Mouse (Mus musculus) heart, embryonic 16.5 days (tissue): Measurements from ENCODE around the gene Tpo. TPM values are rescaled to one million over a fixed set of nuclear protein-coding genes. Genes with fewer than 3 reads are reported as not detected.

Experiments
- ATAC-seq: fragments of 200-750 bp; cut with Nextera tagmentation; replicated peaks from 2 replicates; pipeline ENCODE4 v1.8.0; 2017; ENCODE audit warnings: moderate number of reproducible peaks; ENCODE audit not compliant: insufficient read depth, low FRiP score; ENCODE audit errors: extremely low read depth
- H3K27ac ChIP-seq: fragments of 300-500 bp; sonication (generic); 2 replicates; pipeline ENCODE4 v1.5.1; 2014; ENCODE audit warnings: mild to moderate bottlenecking, low read length, control low read depth, moderate library complexity
- H3K27me3 ChIP-seq: fragments of 300-500 bp; sonication (generic); 2 replicates; pipeline ENCODE4 v1.6.1; 2014; ENCODE audit warnings: low read length, mixed read lengths; ENCODE audit not compliant: control insufficient read depth, insufficient read depth
- H3K36me3 ChIP-seq: fragments of 300-500 bp; sonication (generic); 2 replicates; pipeline ENCODE4 v1.6.1; 2014; ENCODE audit not compliant: control insufficient read depth, insufficient read depth
- H3K4me1 ChIP-seq: fragments of 300-500 bp; sonication (generic); 2 replicates; pipeline ENCODE4 v1.6.1; 2014; ENCODE audit warnings: low read length, mixed read lengths; ENCODE audit not compliant: control insufficient read depth, insufficient read depth
- H3K4me2 ChIP-seq: fragments of 300-500 bp; sonication (generic); 2 replicates; pipeline ENCODE4 v1.6.1; 2014; ENCODE audit warnings: low read depth, mild to moderate bottlenecking, control low read depth, low read length
- H3K4me3 ChIP-seq: fragments of 300-500 bp; sonication (generic); 2 replicates; pipeline ENCODE4 v1.5.1; 2014; ENCODE audit warnings: mild to moderate bottlenecking, control low read depth, low read length
- H3K9ac ChIP-seq: fragments of 300-500 bp; sonication (generic); 2 replicates; pipeline ENCODE4 v1.6.1; 2014; ENCODE audit warnings: low read length, control low read depth
- H3K9me3 ChIP-seq: fragments of 300-500 bp; sonication (generic); replicated peaks from 2 replicates; pipeline ENCODE4 v1.6.1; 2016; ENCODE audit warnings: low read length; ENCODE audit not compliant: control insufficient read depth
- WGBS: fragments of 180-500 bp; shearing (Covaris S2); extraction: QIAGEN DNeasy Blood & Tissue Kit; methylation state at CpG from one replicate; pipeline ENCODE4 v1.1.7; 2014; 5-methylcytosine and 5-hydroxymethylcytosine counted together
- polyA plus RNA-seq: library from polyadenylated mRNA; unstranded; fragments of >200 nt; fragmentation: Nextera tagmentation; extraction: Ambion mirVana; gene quantifications from 2 replicates; pipeline ENCODE4 v1.2.1, GENCODE M21; 2015

The Tpo gene
- polyA plus RNA-seq, 1 experiment from 2014 or later: not detected

DNA sequence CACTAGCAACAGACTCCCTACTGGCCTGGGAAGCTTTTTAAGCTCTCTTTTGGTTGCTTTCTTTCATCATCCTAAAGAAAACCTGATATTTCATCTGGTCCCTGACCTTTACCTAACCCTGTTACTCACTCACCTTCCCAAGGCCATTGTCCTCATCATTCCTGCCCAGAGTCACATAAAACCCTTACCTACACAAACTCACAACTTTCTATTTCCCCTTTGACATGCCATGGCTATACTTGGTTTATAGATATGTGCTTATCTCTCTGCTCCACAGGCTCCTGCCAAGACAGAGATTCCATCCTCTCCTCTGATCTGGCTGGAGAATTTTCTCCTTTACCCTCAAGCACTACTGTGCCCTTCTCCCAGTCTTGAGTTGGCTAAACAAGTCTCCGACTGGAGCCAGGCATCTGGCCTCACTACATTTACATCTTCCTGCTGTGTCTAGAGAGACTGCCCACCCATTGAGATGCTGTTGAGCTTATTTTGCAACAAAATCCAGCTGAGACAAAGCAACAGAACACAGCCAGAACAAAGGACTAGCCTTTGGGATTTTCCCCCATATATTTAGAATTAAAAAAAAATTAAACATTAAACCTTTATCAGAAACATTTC lies 70.8 kb downstream of the Tpo start:
- Histone ChIP-seq H3K9me3 (no peaks in the 10 kb centered on the region), H3K27ac (no peak overlapping the region), H3K4me1 (peaks cover 4% of the 10 kb centered on the region; the same call in 1 of the 2 replicates), H3K4me2 (no peak overlapping the region), H3K27me3 (peaks cover 7% of the 10 kb centered on the region), H3K9ac (no peak overlapping the region), H3K36me3 (no peaks in the 10 kb centered on the region), H3K4me3 (no peak overlapping the region)
- WGBS: 11% methylated on average over 1 of the region's 1 CpGs
- no peak for ATAC-seq

DNA sequence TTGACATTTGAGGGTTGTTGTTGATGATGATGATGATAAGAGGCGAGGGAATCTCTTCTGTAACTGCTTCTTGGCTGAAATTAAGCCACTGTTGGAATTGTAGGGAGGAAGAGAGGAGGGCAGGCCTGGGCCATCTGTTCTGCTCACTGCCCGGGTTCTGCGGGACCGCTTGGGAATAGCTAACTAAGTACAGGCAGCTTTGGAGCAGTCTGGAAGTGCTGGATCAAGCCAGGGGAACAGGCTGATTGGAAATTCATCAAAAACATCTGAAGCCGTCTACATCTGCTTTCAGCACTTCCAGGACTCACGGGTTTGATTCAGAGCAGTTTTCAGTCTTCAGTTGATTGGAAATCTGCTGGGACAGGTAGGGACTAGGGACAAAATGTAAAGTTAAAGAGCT lies 74.4 kb downstream of the Tpo start:
- Histone ChIP-seq H3K9me3 (no peaks in the 10 kb centered on the region), H3K4me1 (peaks cover 4% of the 10 kb centered on the region; the same call in 1 of the 2 replicates), H3K9ac (no peak overlapping the region), H3K27me3 (peaks cover 7% of the 10 kb centered on the region), H3K27ac (no peak overlapping the region), H3K4me2 (no peak overlapping the region), H3K36me3 (no peaks in the 10 kb centered on the region), H3K4me3 (no peak overlapping the region)
- ATAC-seq: no peak
- 46% methylated on average over 6 of the region's 6 CpGs for WGBS

DNA sequence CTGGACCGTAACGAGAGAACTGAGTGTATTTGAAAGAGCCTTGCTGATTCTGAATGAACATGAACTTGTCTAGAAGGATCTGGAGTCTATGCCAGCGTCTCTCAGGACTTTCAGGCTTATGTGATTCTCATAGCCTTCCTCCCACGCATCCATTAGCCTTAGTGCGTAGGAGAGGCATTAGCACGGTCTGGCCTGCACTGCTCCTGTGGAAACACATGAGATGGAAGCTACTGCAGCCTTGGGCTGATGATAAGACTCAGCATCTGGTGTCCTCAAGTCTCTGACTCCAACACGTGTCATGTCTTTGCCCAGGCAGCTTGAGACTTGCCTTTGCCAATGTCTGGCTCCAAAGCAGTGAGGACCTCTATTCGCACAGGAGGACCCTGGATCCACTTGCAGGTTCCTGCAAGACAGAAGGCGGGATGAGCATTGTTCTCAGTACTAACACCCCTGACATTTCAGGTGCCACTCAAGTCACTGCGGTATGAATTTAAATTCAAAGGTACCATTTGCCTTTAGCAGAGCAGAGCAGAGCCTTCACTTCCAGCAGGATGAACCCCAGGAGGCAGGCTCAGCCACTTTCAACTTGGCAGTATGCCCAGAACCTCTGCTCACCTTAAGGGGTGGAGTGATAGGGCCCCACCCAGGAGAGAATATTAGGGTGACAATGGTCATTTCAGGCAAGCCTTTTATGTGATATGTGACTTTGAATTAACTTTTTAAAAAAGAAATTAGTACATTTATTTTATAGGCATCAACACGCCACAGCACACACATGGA lies 77.5 kb downstream of the Tpo start:
- no peak overlapping the region for H3K4me3 ChIP-seq
- 73% methylated on average over 11 of the region's 11 CpGs for WGBS
- H3K27ac ChIP-seq: no peak overlapping the region
- ATAC-seq: no peak
- H3K9ac ChIP-seq: no peak overlapping the region
- no peak overlapping the region for H3K4me2 ChIP-seq
- peaks cover 5% of the 10 kb centered on the region; the same call in 1 of the 2 replicates for H3K27me3 ChIP-seq
- H3K4me1 ChIP-seq: no peaks in the 10 kb centered on the region
- no peaks in the 10 kb centered on the region for H3K36me3 ChIP-seq
- no peaks in the 10 kb centered on the region for H3K9me3 ChIP-seq

DNA sequence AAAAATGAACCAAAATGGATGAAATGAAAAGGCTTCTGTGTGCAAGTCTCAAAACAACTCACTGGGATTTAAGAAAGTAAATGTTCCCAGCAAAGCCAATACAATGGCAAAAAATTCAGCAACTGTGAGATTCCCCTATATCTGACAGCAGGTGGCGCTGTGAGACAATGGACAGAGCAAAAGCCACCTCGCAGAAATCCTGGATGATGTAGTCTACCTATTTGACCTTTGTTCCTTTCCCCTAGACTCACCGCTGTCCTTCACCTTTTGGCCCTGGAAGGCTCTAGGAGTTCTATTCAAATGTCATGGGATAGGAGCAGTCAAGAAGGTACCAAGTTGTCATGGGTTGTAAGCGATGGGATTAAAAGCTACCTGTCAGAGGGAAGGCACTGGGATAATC lies 82.2 kb downstream of the Tpo start:
- no peak overlapping the region for H3K4me3 ChIP-seq
- H3K4me1 ChIP-seq: no peaks in the 10 kb centered on the region
- H3K9me3 ChIP-seq: no peaks in the 10 kb centered on the region
- H3K27ac ChIP-seq: no peak overlapping the region
- H3K27me3 ChIP-seq: 0 out of 2 replicates have a peak, but pooled peaks cover 7% of the 10 kb centered on the region
- WGBS: 17% methylated on average over 4 of the region's 4 CpGs
- no peak for ATAC-seq
- H3K4me2 ChIP-seq: no peak overlapping the region
- no peak overlapping the region for H3K9ac ChIP-seq
- H3K36me3 ChIP-seq: no peaks in the 10 kb centered on the region

DNA sequence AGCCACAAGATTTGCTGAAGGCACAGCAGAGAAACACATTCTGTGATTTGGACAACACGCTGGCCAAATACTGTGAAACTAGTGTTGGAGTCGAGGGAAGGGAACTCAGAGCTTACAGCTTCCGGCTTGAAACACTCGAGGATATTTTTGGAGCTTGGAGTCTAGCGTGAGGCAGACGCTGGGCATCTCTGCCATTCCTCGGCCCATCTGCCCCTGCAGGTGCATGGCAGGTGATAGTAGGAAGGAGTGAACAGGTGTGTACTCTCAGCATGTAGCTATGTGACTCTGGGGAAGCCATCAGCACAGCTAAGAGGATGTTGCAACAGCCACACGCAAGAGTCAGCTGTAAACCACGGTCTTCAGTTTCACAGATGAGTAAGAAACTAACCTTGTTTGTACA lies 82.6 kb downstream of the Tpo start:
- no peaks in the 10 kb centered on the region for H3K36me3 ChIP-seq
- no peak overlapping the region for H3K9ac ChIP-seq
- H3K9me3 ChIP-seq: no peaks in the 10 kb centered on the region
- H3K4me2 ChIP-seq: no peak overlapping the region
- no peak for ATAC-seq
- H3K4me1 ChIP-seq: no peaks in the 10 kb centered on the region
- no peak overlapping the region for H3K27ac ChIP-seq
- WGBS: 56% methylated on average over 9 of the region's 9 CpGs
- no peak overlapping the region for H3K4me3 ChIP-seq
- H3K27me3 ChIP-seq: 0 out of 2 replicates have a peak, but pooled peaks cover 7% of the 10 kb centered on the region

DNA sequence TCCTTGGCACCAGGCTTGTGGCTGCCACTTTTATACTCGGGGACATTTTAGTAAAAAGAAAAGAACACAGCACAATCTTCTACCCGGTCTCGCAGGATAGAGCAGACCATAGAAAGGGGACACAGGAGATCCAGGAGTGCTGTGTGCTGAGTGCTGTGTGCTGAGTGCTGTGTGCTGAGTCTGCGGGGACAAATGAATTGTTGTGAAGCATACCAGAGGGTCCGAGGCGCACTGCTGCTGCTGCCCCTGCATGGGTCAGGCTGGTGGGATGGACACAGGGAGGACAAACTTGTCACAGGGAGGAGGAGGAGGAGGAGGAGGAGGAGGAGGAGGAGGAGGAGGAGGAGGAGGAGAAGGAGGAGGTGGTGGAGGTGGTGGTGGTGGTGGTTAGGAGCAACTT lies 83.6 kb downstream of the Tpo start:
- no peak overlapping the region for H3K4me3 ChIP-seq

DNA sequence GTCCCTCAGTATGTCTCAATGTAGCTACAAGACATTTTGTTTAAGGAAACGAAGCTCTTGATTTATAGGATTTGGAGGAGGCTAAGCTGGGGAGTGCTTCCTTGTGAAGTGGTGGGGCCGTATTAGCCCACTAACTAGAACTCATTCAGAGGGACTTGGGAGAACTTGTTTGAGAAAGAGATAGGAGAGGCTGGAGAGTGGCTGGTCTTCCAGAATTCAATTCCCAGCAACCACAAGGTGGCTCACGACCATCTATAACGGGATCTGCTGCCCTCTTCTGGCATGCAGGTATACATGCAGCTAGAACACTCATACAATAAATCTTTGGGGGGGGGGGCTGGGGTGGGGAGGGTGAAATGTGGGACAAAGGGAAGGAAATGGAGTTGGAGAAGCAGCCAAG lies 92.3 kb downstream of the Tpo start:
- Histone ChIP-seq H3K36me3 (no peaks in the 10 kb centered on the region), H3K27ac (no peak overlapping the region), H3K9me3 (no peaks in the 10 kb centered on the region), H3K27me3 (no peaks in the 10 kb centered on the region), H3K4me3 (no peak overlapping the region), H3K9ac (no peak overlapping the region), H3K4me2 (no peak overlapping the region), H3K4me1 (no peaks in the 10 kb centered on the region)
- WGBS: 19% methylated on average over 4 of the region's 4 CpGs
- no peak for ATAC-seq

More for the DNA sequence above, 83.6 kb downstream of the Tpo start:
- no peaks in the 10 kb centered on the region for H3K36me3 ChIP-seq
- H3K27ac ChIP-seq: no peak overlapping the region
- 0 out of 2 replicates have a peak, but pooled peaks cover 7% of the 10 kb centered on the region for H3K27me3 ChIP-seq
- no peak for ATAC-seq
- H3K9me3 ChIP-seq: no peaks in the 10 kb centered on the region
- H3K4me1 ChIP-seq: no peaks in the 10 kb centered on the region
- no peak overlapping the region for H3K4me2 ChIP-seq
- no peak overlapping the region for H3K9ac ChIP-seq
- 72% methylated on average over 6 of the region's 6 CpGs for WGBS

DNA sequence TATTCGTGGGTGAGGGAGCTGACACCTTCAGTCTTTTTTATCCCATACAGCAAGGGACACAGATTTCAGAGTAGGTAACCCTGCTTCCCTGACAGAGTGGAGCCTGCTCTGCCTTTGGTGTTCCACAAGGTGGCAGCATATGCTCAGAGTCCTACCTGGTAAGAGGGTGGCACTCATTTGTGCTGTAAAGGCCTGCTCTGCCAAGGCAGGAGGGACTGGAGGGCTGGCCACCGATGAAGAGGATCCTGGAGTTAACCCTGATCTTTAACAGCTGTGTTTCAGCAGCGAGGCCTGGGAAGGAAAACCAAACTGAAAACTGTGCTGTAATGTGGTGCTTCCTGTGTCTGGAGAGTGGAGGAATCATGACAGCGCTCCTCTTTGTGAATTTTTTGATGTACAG lies 92.9 kb downstream of the Tpo start:
- Histone ChIP-seq H3K4me1 (no peaks in the 10 kb centered on the region), H3K36me3 (no peaks in the 10 kb centered on the region), H3K27me3 (no peaks in the 10 kb centered on the region), H3K9me3 (no peaks in the 10 kb centered on the region), H3K4me2 (no peak overlapping the region), H3K27ac (no peak overlapping the region; the same call in 1 of the 2 replicates), H3K4me3 (no peak overlapping the region), H3K9ac (no peak overlapping the region)
- ATAC-seq: no peak
- WGBS: 38% methylated on average over 4 of the region's 4 CpGs

DNA sequence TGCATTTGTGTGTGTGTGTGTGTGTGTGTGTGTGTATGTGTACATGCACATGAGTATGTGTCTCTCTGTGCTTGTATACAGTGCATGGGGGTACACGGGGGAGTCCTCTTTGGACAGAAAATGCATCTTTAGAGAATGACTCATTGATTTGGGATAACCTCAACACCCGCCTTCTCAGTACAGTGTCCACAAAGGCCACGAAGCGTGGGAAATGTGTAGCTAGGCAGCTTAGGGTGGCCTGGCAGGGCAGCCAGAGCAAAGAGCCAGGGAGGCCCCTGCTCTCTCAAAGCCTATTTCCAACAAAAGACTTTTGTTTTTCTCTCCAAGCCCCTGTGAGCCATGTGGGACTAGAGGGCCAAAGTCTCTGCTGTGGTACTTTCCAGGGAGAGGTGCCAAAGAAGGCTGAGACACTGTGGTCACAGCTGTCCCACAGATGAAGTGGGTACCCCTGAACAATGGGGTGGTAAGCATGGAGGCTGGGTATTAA lies 95.8 kb downstream of the Tpo start:
- H3K27me3 ChIP-seq: no peaks in the 10 kb centered on the region
- H3K9me3 ChIP-seq: no peaks in the 10 kb centered on the region
- H3K4me3 ChIP-seq: no peak overlapping the region
- WGBS: 81% methylated on average over 4 of the region's 4 CpGs
- no peaks in the 10 kb centered on the region for H3K4me1 ChIP-seq
- ATAC-seq: no peak
- H3K4me2 ChIP-seq: no peak overlapping the region
- no peaks in the 10 kb centered on the region for H3K36me3 ChIP-seq
- H3K27ac ChIP-seq: 0 out of 2 replicates have a peak overlapping the region, but pooled peaks have one; percentile 2
- no peak overlapping the region for H3K9ac ChIP-seq
